Mouse (Mus musculus) embryonic facial prominence, embryonic 14.5 days (tissue): Measurements from ENCODE around the gene Daglb. TPM values are rescaled to one million over a fixed set of nuclear protein-coding genes. Genes with fewer than 3 reads are reported as not detected.

Experiments used
- ATAC-seq: fragments of 200-750 bp; cut with Nextera tagmentation; 2 replicates; pipeline ENCODE4 v1.8.0; 2017; ENCODE audit warnings: low read depth, moderate number of reproducible peaks, moderate TSS enrichment
- DNase-seq: peaks from one replicate; pipeline ENCODE4 v3.0.0-alpha.2; 2015; ENCODE audit warnings: low spot score
- H3K27ac ChIP-seq: fragments of 300-500 bp; sonication (generic); replicated peaks from 2 replicates; pipeline ENCODE4 v1.5.1; 2014; ENCODE audit warnings: low read depth, mild to moderate bottlenecking, low read length, moderate library complexity
- H3K27me3 ChIP-seq: fragments of 300-500 bp; sonication (generic); replicated peaks from 2 replicates; pipeline ENCODE4 v1.6.1; 2014; ENCODE audit warnings: low read length; ENCODE audit not compliant: control insufficient read depth, insufficient read depth
- H3K36me3 ChIP-seq: fragments of 300-500 bp; sonication (generic); 2 replicates; pipeline ENCODE4 v1.6.1; 2014; ENCODE audit warnings: low read length, mixed read lengths; ENCODE audit not compliant: control insufficient read depth, insufficient read depth
- H3K4me1 ChIP-seq: fragments of 300-500 bp; sonication (generic); 2 replicates; pipeline ENCODE4 v1.6.1; 2014; ENCODE audit warnings: antibody characterized with exemption, low read length; ENCODE audit not compliant: control insufficient read depth, insufficient read depth
- H3K4me2 ChIP-seq: fragments of 300-500 bp; sonication (generic); 2 replicates; pipeline ENCODE4 v1.6.1; 2014; ENCODE audit warnings: low read depth, mild to moderate bottlenecking, low read length, moderate library complexity, mixed read lengths
- H3K4me3 ChIP-seq: fragments of 300-500 bp; sonication (generic); 2 replicates; pipeline ENCODE4 v1.5.1; 2014; ENCODE audit warnings: low read depth, mild to moderate bottlenecking, low read length
- H3K9ac ChIP-seq: fragments of 300-500 bp; sonication (generic); 2 replicates; pipeline ENCODE4 v1.6.1; 2014; ENCODE audit warnings: low read depth, mild to moderate bottlenecking, low read length, moderate library complexity, mixed read lengths
- H3K9me3 ChIP-seq: fragments of 300-500 bp; sonication (generic); 2 replicates; pipeline ENCODE4 v1.6.1; 2016; ENCODE audit warnings: low read length; ENCODE audit not compliant: control insufficient read depth
- WGBS: fragments of 180-500 bp; shearing (Covaris S2); extraction: QIAGEN DNeasy Blood & Tissue Kit; methylation state at CpG from one replicate; pipeline ENCODE4 v1.1.7; 2014; 5-methylcytosine and 5-hydroxymethylcytosine counted together
- polyA plus RNA-seq: library from polyadenylated mRNA; unstranded; fragments of >200 nt; fragmentation: Nextera tagmentation; extraction: Ambion mirVana; gene quantifications from 2 replicates; pipeline ENCODE4 v1.2.1, GENCODE M21; 2014

Daglb gene
- polyA plus RNA-seq, 1 experiment from 2014 or later: 7.6 TPM

GRCm38 (mm10) chr5:143465156-143466085, 1.0 kb downstream of the Daglb start:
- ATAC-seq: no peak
- 32% methylated on average over 23 of the region's 23 CpGs for WGBS

GRCm38 (mm10) chr5:143466891-143467669, 2.7 kb downstream of the Daglb start:
- no peak overlapping the region for H3K9ac ChIP-seq
- ATAC-seq: no peak

More at GRCm38 (mm10) chr5:143465156-143466085, 1.0 kb downstream of the Daglb start:
- Histone ChIP-seq H3K36me3 (no peaks in the 10 kb centered on the region; the same call in 1 of the 2 replicates), H3K4me3 (peak overlapping the region; percentile 79), H3K27ac (no peak overlapping the region), H3K4me1 (peaks cover 12% of the 10 kb centered on the region), H3K9ac (peak overlapping the region; percentile 71), H3K4me2 (peak overlapping the region; percentile 95), H3K9me3 (no peaks in the 10 kb centered on the region), H3K27me3 (no peaks in the 10 kb centered on the region; the same call in 1 of the 2 replicates)
- DNase-seq: no peak

GRCm38 (mm10) chr5:143467931-143468330, 3.5 kb downstream of the Daglb start:
- Histone ChIP-seq H3K27ac (no peak overlapping the region), H3K4me1 (peaks cover 12% of the 10 kb centered on the region), H3K4me2 (no peak overlapping the region), H3K9ac (no peak overlapping the region), H3K27me3 (no peaks in the 10 kb centered on the region; the same call in 1 of the 2 replicates), H3K36me3 (peaks cover 5% of the 10 kb centered on the region; the same call in 1 of the 2 replicates), H3K4me3 (no peak overlapping the region), H3K9me3 (no peaks in the 10 kb centered on the region)
- ATAC-seq (no peak), DNase-seq (no peak)
- 94% methylated on average over 6 of the region's 6 CpGs for WGBS

More at GRCm38 (mm10) chr5:143466891-143467669, 2.7 kb downstream of the Daglb start:
- Histone ChIP-seq H3K4me2 (no peak overlapping the region), H3K36me3 (peaks cover 4% of the 10 kb centered on the region; the same call in 1 of the 2 replicates), H3K9me3 (no peaks in the 10 kb centered on the region), H3K27me3 (no peaks in the 10 kb centered on the region; the same call in 1 of the 2 replicates), H3K4me3 (no peak overlapping the region), H3K27ac (no peak overlapping the region), H3K4me1 (peaks cover 12% of the 10 kb centered on the region)
- 89% methylated on average over 23 of the region's 23 CpGs for WGBS
- DNase-seq: no peak

- Histone ChIP-seq H3K9ac (no peak overlapping the region), H3K4me3 (no peak overlapping the region), H3K9me3 (no peaks in the 10 kb centered on the region), H3K36me3 (peaks cover 22% of the 10 kb centered on the region; the same call in 1 of the 2 replicates), H3K4me2 (no peak overlapping the region), H3K27me3 (no peaks in the 10 kb centered on the region; the same call in 1 of the 2 replicates), H3K4me1 (peaks cover 6% of the 10 kb centered on the region; the same call in 1 of the 2 replicates), H3K27ac (no peak overlapping the region)
- ATAC-seq (no peak), DNase-seq (no peak)
- WGBS: 96% methylated on average over 8 of the region's 8 CpGs
Observed at GRCm38 (mm10) chr5:143469628-143470027, 5.2 kb downstream of the Daglb start.

GRCm38 (mm10) chr5:143470421-143471164, 6.2 kb downstream of the Daglb start:
- 75% methylated on average over 15 of the region's 15 CpGs for WGBS
- no peak overlapping the region for H3K4me3 ChIP-seq
- DNase-seq (peak; percentile 70), ATAC-seq (peak; percentile 26; the same call in 1 of the 2 replicates)
- no peaks in the 10 kb centered on the region for H3K9me3 ChIP-seq
- peak overlapping the region; percentile 61; the same call in 1 of the 2 replicates for H3K27ac ChIP-seq
- H3K9ac ChIP-seq: no peak overlapping the region
- H3K4me1 ChIP-seq: no peaks in the 10 kb centered on the region
- H3K4me2 ChIP-seq: no peak overlapping the region
- peaks cover 31% of the 10 kb centered on the region; the same call in 1 of the 2 replicates for H3K36me3 ChIP-seq
- H3K27me3 ChIP-seq: no peaks in the 10 kb centered on the region; the same call in 1 of the 2 replicates

GRCm38 (mm10) chr5:143471165-143471546, 6.8 kb downstream of the Daglb start:
- Histone ChIP-seq H3K27ac (no peak overlapping the region), H3K9me3 (no peaks in the 10 kb centered on the region), H3K4me2 (no peak overlapping the region), H3K4me1 (no peaks in the 10 kb centered on the region), H3K27me3 (no peaks in the 10 kb centered on the region), H3K9ac (no peak overlapping the region), H3K4me3 (no peak overlapping the region), H3K36me3 (peaks cover 36% of the 10 kb centered on the region; the same call in 1 of the 2 replicates)
- ATAC-seq (no peak), DNase-seq (no peak)
- 89% methylated on average over 3 of the region's 3 CpGs for WGBS

GRCm38 (mm10) chr5:143471953-143472618, 7.7 kb downstream of the Daglb start:
- no peaks in the 10 kb centered on the region for H3K9me3 ChIP-seq
- H3K4me3 ChIP-seq: no peak overlapping the region
- H3K9ac ChIP-seq: no peak overlapping the region
- no peak overlapping the region for H3K27ac ChIP-seq
- 89% methylated on average over 9 of the region's 9 CpGs for WGBS
- ATAC-seq: no peak
- H3K4me2 ChIP-seq: no peak overlapping the region
- no peak for DNase-seq
- no peaks in the 10 kb centered on the region for H3K27me3 ChIP-seq
- H3K36me3 ChIP-seq: peaks cover 39% of the 10 kb centered on the region
- no peaks in the 10 kb centered on the region for H3K4me1 ChIP-seq
